Mouse (Mus musculus) natural killer cell, adult 2 months (primary cell): ENCODE measurements around the gene Akap2.
A peak's percentile ranks its signal among the peaks of the same experiment; 100 is the strongest.

ENCODE experiments used
- DNase-seq, 2 experiments: peaks; one replicate each; pipeline ENCODE4 v3.0.0; 2022; ENCODE audit warnings: low spot score in 2 of 2

The Akap2 gene

GRCm38 (mm10) chr4:57755085-57755484 is 37.6 kb downstream of the Akap2 start:
- peak in 1 of 2 experiments; percentile 20 for DNase-seq

GRCm38 (mm10) chr4:57757997-57758396 is 40.5 kb downstream of the Akap2 start:
- DNase-seq, result no peak

- no peak for DNase-seq
Observed at GRCm38 (mm10) chr4:57762424-57762823, 45.0 kb downstream of the Akap2 start.

- DNase-seq, result no peak
Observed at GRCm38 (mm10) chr4:57764392-57764791, 46.9 kb downstream of the Akap2 start.

GRCm38 (mm10) chr4:57764926-57765325 is 47.5 kb downstream of the Akap2 start:
- DNase-seq, result no peak

GRCm38 (mm10) chr4:57765806-57766205 is 48.3 kb downstream of the Akap2 start:
- no peak for DNase-seq

- DNase-seq, result no peak
Observed at GRCm38 (mm10) chr4:57769007-57769406, 51.5 kb downstream of the Akap2 start.

- no peak for DNase-seq
Observed at GRCm38 (mm10) chr4:57770185-57770823, 52.8 kb downstream of the Akap2 start.

- DNase-seq, result no peak
Observed at GRCm38 (mm10) chr4:57771558-57772219, 54.2 kb downstream of the Akap2 start.

- no peak for DNase-seq
Observed at GRCm38 (mm10) chr4:57772851-57773510, 55.5 kb downstream of the Akap2 start.

- DNase-seq, result no peak
Observed at GRCm38 (mm10) chr4:57774517-57774916, 57.1 kb downstream of the Akap2 start.

- DNase-seq, result no peak
Observed at GRCm38 (mm10) chr4:57775582-57775981, 58.1 kb downstream of the Akap2 start.

GRCm38 (mm10) chr4:57780403-57780802 is 62.9 kb downstream of the Akap2 start:
- no peak for DNase-seq

- no peak for DNase-seq
Observed at GRCm38 (mm10) chr4:57780833-57781641, 63.6 kb downstream of the Akap2 start.

GRCm38 (mm10) chr4:57781994-57782393 is 64.5 kb downstream of the Akap2 start:
- DNase-seq, result peak; percentile 8 to 62

GRCm38 (mm10) chr4:57782549-57783390 is 65.3 kb downstream of the Akap2 start:
- DNase-seq, result peak in 1 of 2 experiments; percentile 8

GRCm38 (mm10) chr4:57783391-57783770 is 65.9 kb downstream of the Akap2 start:
- DNase-seq, result no peak

- no peak for DNase-seq
Observed at GRCm38 (mm10) chr4:57783853-57784600, 66.6 kb downstream of the Akap2 start.

- DNase-seq, result peak in 1 of 2 experiments; percentile 53
Observed at GRCm38 (mm10) chr4:57788709-57789108, 71.3 kb downstream of the Akap2 start.

GRCm38 (mm10) chr4:57789118-57789517 is 71.7 kb downstream of the Akap2 start:
- DNase-seq, result no peak
